ENCODE assay signal across 19 mouse cellular contexts in the genomic region with DNA sequence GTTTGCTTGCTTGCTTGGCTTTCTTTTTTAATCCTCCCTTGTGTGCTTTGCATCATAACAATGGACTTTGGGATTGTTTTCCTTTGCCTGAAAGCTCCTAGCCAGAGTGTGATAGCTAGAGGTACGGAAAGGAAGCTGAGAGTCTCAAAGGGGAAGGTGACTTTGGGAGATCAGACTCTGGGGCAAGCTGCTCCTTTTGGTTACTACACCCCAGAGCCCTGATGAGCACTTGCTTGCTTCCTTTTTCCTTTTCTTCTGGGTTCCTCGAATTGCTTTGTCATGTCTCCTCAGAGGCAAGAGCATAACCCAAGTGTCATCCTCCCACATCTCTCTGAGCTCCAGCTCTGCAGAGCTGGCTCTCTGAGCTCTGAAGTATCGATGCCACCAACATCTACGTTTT.
"Had no signal": no experiment of that assay in that cellular context is flagged by ENCODE, and none has a peak within 500 bp of the region (broad histone marks: within the 10 kb centered on the region; RNA-seq: fewer than 3 reads in every experiment).

No protein-coding gene starts in this region.

- H3K9ac ChIP-seq: liver, embryonic 15.5 days; liver, postnatal 0 days; lung, embryonic 15.5 days; midbrain, embryonic 12.5 days; neural tube, embryonic 12.5 days had no signal

- ATAC-seq: liver, postnatal 0 days; lung, postnatal 0 days; midbrain, embryonic 16.5 days had no signal

- DNase-seq: liver, postnatal 0 days; lung, adult 2 months; lung, postnatal 14 days; lung, postnatal 36 days; midbrain, embryonic 14.5 days; right cerebral cortex, postnatal 25 days; right cerebral cortex, postnatal 4 days; spleen, adult 18-20 months; thymus, adult 2 months; thymus, postnatal 25 days; thymus, postnatal 4 days had no signal

- H3K27ac ChIP-seq: liver, embryonic 15.5 days; lung, embryonic 15.5 days; macrophage; midbrain, embryonic 10.5 days; midbrain, embryonic 12.5 days; neural tube, embryonic 12.5 days had no signal

- H3K4me2 ChIP-seq: liver, embryonic 15.5 days; lung, embryonic 15.5 days; midbrain, embryonic 12.5 days; neural tube, embryonic 12.5 days had no signal

- H3K27me3 ChIP-seq: liver, embryonic 15.5 days; lung, embryonic 15.5 days; midbrain, embryonic 12.5 days; neural tube, embryonic 12.5 days had no signal

- H3K4me3 ChIP-seq: liver, embryonic 15.5 days; lung, embryonic 15.5 days; midbrain, embryonic 10.5 days; midbrain, embryonic 12.5 days; neural tube, embryonic 12.5 days had no signal

- H3K36me3 ChIP-seq: liver, embryonic 15.5 days; lung, embryonic 15.5 days; midbrain, embryonic 10.5 days; midbrain, embryonic 12.5 days; neural tube, embryonic 12.5 days had no signal

- H3K9me3 ChIP-seq: liver, embryonic 15.5 days; lung, embryonic 15.5 days; midbrain, embryonic 10.5 days; midbrain, embryonic 12.5 days; neural tube, embryonic 12.5 days had no signal

- H3K4me1 ChIP-seq: liver, embryonic 15.5 days; midbrain, embryonic 10.5 days; midbrain, embryonic 12.5 days; neural tube, embryonic 12.5 days had no signal
